Mouse (Mus musculus): Measurements from ENCODE around the gene Camp.

Camp gene

GRCm38 (mm10) chr9:109849312-109849758 is at the start of gene Camp:
Gene Camp, minus strand, starts transcription at chr9:109849617.
- 59% methylated on average over 6 of the region's 6 CpGs for WGBS

DNA sequence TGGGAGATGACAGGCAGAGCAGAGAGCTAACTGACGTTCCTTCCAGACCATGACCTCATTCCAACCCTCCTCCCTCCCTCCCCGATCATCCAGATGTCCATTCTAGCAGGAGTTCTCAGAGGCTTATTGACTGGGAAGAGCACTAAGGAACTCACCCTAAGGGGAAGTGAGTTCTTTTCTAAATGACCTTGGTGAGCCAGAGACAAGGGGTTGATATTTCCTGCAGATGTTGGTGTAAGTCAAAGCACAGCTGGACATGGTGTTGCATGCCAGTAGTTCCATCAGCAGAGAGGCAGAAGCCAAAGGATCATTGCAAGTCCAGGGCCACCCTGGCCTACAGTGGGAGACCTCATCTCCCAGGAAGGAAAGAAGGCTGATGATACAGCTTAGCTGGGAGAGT is 48.6 kb upstream of the Camp start:
- WGBS, result 50% methylated on average over 2 of the region's 2 CpGs

GRCm38 (mm10) chr9:109896253-109897150 is 47.1 kb upstream of the Camp start:
- WGBS, result 88% methylated on average over 8 of the region's 8 CpGs

DNA sequence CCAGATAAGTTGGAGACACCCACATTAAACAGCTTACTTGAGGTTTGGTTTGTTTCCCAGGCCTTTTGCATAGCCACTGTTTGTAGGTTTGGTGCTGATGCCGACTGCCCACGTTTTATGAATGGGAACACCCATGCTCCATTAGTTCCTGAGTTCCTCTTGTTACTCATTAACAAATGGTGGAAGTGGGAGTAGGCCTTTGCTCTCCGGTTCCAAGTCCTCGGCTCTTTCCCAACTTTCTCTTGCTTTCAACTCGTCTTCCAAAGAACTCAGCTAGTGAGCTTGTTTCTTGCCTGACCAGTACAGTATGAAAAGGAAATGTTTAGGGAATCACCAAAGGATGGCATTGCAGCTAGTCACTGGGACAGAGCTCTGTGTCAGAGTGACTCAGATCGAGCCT is 46.2 kb upstream of the Camp start:
- WGBS, result 66% methylated on average over 6 of the region's 6 CpGs

- 33% methylated on average over 6 of the region's 6 CpGs for WGBS
Measured at GRCm38 (mm10) chr9:109894413-109895090, 45.1 kb upstream of the Camp start.

GRCm38 (mm10) chr9:109892651-109893250 is 43.3 kb upstream of the Camp start:
- 59% methylated on average over 5 of the region's 5 CpGs for WGBS

DNA sequence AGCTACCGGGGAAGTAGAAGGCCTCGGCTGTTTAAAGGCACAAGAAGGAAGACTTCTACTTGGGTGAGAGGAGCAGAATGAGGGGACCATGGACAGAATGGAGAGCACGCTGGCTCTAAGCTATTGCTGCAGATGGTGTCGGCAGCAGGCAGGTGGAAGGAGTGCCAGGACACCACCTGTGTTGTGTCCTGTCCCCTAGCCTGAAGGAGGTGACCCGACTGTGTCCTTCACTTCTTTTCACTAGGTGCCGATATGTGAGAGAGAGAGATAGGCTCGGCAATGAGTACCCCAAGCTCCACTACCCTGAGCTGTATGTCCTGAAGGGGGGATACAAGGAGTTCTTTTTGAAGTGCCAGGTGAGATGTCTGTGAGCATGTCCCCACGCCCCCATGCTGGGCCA is 42.1 kb upstream of the Camp start:
- WGBS, result 92% methylated on average over 8 of the region's 8 CpGs

- 75% methylated on average over 5 of the region's 5 CpGs for WGBS
Measured at GRCm38 (mm10) chr9:109887321-109887720, 37.9 kb upstream of the Camp start.

- WGBS, result 86% methylated on average over 4 of the region's 4 CpGs
Measured at GRCm38 (mm10) chr9:109886259-109886658, 36.8 kb upstream of the Camp start.

DNA sequence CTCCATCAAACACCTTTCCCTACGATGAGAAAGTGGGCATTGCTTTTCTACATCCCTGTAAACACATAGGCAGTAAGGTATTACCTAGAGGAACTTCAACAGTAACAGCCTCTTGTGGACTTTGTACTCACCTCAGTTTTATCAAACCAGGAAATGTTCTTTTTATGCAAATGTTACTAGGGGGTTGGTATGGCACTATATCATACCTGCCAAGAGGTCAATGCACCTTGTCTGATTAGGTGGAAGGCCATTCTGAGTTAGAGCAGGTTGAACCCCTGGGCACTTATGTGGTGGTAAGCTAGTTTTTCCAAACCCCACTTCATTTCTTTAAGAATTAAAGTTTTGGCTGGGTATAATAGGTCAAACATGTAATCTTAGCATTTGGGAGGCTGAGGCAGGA is 29.9 kb upstream of the Camp start:
- 97% methylated on average over 1 of the region's 1 CpGs for WGBS

- 94% methylated on average over 5 of the region's 5 CpGs for WGBS
Measured at GRCm38 (mm10) chr9:109877666-109878065, 28.2 kb upstream of the Camp start.

- WGBS, result 36% methylated on average over 3 of the region's 3 CpGs
Measured at GRCm38 (mm10) chr9:109876756-109877155, 27.3 kb upstream of the Camp start.

GRCm38 (mm10) chr9:109875695-109876601 is 26.5 kb upstream of the Camp start:
- 2% methylated on average over 76 of the region's 76 CpGs for WGBS

GRCm38 (mm10) chr9:109874797-109875691 is 25.6 kb upstream of the Camp start, which contains the start of gene Cdc25a:
Gene Cdc25a, plus strand, starts transcription at chr9:109875579.
- 7% methylated on average over 33 of the region's 33 CpGs for WGBS

- 50% methylated on average over 6 of the region's 6 CpGs for WGBS
Measured at GRCm38 (mm10) chr9:109870983-109871572, 21.7 kb upstream of the Camp start.

DNA sequence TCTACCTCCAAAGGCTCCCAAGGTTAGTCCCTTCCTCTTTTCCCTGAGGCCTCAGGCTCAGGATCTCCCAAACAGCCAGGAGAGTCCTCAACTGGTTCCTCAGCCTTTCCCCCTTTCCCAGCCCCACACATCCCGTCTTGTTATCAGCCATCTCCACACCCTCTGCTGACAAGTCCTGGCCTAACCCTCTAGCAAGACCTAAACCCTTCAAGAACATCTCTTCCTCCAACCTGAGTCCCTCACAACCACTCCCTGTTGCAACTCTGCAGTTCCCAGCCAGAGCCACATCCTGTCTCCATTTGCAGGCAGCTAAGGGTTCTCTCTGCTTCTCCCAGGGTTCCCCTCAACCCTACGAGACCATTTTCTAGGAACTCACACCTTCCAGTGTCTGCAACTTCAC is 16.8 kb upstream of the Camp start:
- WGBS, result 86% methylated on average over 2 of the region's 2 CpGs

DNA sequence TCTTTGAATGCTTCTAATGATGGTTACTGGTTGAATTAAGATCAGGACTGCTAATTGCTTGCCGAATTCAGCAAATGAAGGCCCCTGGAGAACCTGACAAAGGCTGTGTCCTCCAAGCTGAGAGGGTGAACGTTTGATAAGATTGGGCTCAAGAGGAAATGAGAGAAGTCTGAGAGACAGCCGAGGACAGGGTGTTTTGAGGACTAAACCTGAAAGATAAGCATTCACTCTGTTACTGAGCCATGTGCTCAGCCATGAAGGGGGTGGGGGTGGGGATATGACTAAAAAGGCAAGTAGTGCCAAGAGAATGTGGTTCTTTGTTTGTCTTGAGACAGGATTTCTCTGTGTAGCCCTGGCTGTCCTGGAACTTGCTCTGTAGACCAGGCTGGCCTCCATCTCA is 13.7 kb upstream of the Camp start:
- 41% methylated on average over 3 of the region's 3 CpGs for WGBS

DNA sequence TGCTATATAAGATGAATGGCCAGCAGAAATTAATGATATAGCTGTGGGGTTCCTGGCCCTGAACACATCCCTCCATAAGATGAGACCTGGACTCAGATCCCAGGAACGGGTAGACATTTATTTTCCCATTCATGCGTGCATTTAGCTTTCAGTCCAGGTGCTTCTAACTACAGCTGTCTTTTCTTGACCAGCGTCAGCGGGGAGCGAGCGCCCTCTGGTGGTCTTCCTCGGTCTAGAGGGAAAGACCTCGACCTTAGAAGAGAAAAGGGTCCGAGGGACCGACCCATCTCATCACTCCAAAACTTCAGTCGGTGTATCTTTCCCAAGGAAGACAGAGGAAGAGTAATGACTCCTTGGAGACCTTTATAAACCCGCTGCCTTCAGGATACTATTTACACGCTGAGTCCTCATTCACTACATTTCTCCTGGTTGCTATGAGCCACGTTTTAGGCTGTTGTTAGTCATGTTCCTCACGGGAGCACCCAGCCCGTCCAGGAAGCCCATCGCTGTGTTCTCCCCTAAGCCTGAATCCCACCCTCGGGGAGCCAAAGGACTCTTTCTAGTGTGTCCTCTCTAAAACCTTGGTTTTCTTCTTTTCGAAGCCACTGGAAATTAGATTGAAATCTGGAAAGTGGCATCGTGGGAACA is 13.1 kb upstream of the Camp start:
- WGBS, result 8% methylated on average over 20 of the region's 20 CpGs

GRCm38 (mm10) chr9:109855947-109856346 is 6.5 kb upstream of the Camp start:
- WGBS, result 91% methylated on average over 6 of the region's 6 CpGs
